Mouse (Mus musculus) cerebellum, postnatal 36 days (tissue): ENCODE data around the gene B230217C12Rik.

Experiments
- DNase-seq, 2 experiments: peaks; one replicate each; pipeline ENCODE4 v3.0.0; 2021 to 2022; ENCODE audit warnings: mixed read lengths in 2 of 2

B230217C12Rik gene

GRCm38 (mm10) chr11:97874396-97874795 lies 33.8 kb downstream of the B230217C12Rik start:
- DNase-seq: no peak

GRCm38 (mm10) chr11:97877341-97877740 lies 36.8 kb downstream of the B230217C12Rik start:
- DNase-seq: no peak

- DNase-seq: no peak
These were observed 39.8 kb downstream of the B230217C12Rik start for GRCm38 (mm10) chr11:97880362-97880761.

- DNase-seq: peak; percentile 62 to 67
These were observed 43.0 kb downstream of the B230217C12Rik start for GRCm38 (mm10) chr11:97883542-97883917.

GRCm38 (mm10) chr11:97883918-97884600 lies 43.5 kb downstream of the B230217C12Rik start, which contains the start of gene Fbxo47:
Gene Fbxo47 (minus strand): TSS chr11:97884154.
- DNase-seq: peak; percentile 97

GRCm38 (mm10) chr11:97884601-97885185 lies 44.1 kb downstream of the B230217C12Rik start:
- peak in 1 of 2 experiments; percentile 7 for DNase-seq

- DNase-seq: no peak
These were observed 44.8 kb downstream of the B230217C12Rik start for GRCm38 (mm10) chr11:97885296-97885915.

- DNase-seq: no peak
These were observed 51.2 kb downstream of the B230217C12Rik start for GRCm38 (mm10) chr11:97891821-97892220.
